Mouse (Mus musculus): Measurements from ENCODE around the gene Tmprss11f. TPM values are rescaled to one million over a fixed set of nuclear protein-coding genes. Genes with fewer than 3 reads are reported as not detected.
"Not testable (repeated sequence)": the region's sequence is repeated elsewhere in the genome, so short reads cannot be mapped to it uniquely, and the experiment has no call there.

The Tmprss11f gene
- total and polyA plus RNA-seq, 2 experiments from 2014 or later, result not detected

DNA sequence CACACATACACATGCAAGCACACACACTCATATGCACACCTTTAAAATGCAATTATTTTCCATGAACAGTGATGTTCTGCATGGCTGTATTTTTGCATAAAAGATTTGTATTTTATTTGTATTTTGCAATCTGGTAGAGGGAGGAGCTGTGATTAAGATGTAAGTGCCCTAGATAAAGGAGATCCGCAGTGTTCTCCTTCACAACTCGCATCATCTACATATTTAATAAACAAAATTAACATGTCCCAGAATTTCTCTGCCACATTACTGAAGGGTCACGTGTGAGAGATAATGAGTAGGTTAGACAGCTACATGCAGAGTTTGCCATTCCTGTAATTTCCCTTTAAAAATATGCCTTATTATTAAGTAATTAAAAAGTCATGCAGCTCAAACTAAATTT lies 46.3 kb downstream of the Tmprss11f start:
- DNase-seq (ENCODE audit: low spot score) (no peak), ATAC-seq (ENCODE audit: insufficient read depth, low read depth) (no peak)
- WGBS, result 77% methylated on average over 3 of the region's 3 CpGs
- Histone ChIP-seq H3K36me3 (replicated peaks; ENCODE audit: control insufficient read depth, insufficient read depth, low read length) (no peaks in the 10 kb centered on the region), H3K27ac (ENCODE audit: low read depth) (no peak overlapping the region), H3K9ac (replicated peaks; ENCODE audit: low read depth, low read length) (no peak overlapping the region), H3K9me3 (replicated peaks; ENCODE audit: control insufficient read depth, low read length) (no peaks in the 10 kb centered on the region), H3K4me2 (ENCODE audit: low read depth, low read length) (no peak overlapping the region), H3K27me3 (ENCODE audit: control insufficient read depth, insufficient read depth, low read length) (no peaks in the 10 kb centered on the region), H3K4me3 (ENCODE audit: low read depth, low read length) (no peak overlapping the region), H3K4me1 (ENCODE audit: control insufficient read depth, insufficient read depth) (no peaks in the 10 kb centered on the region)
- no peak for TF ChIP-seq EP300 (IDR thresholded peaks at IDR 0.05; ENCODE audit: low read depth)
- TF ChIP-seq CTCF (IDR thresholded peaks at IDR 0.05; ENCODE audit: low read depth), result no peak

DNA sequence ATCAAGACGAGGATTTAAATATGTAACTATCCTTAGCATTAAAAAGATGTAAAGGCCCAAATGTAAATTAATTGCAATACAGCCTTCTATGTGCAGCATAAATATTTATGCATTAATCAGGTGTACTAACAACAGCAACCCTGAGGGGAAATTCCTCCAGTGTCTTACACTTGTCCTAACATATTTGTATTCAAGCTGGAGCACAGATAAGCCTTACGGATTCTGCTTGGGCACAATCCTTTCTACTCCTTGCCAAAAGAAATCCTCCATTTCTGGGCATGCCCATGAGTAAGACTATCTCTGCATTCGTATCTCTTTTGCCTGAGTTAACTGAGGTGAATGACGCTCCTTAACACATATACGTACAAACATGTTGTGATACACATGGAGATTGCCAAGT lies 49.6 kb downstream of the Tmprss11f start:
- Histone ChIP-seq H3K36me3 (replicated peaks; ENCODE audit: control insufficient read depth, insufficient read depth, low read length) (no peaks in the 10 kb centered on the region), H3K9me3 (replicated peaks; ENCODE audit: control insufficient read depth, low read length) (no peaks in the 10 kb centered on the region), H3K27ac (ENCODE audit: low read depth) (no peak overlapping the region), H3K4me3 (ENCODE audit: low read depth, low read length) (no peak overlapping the region), H3K27me3 (ENCODE audit: control insufficient read depth, insufficient read depth, low read length) (no peaks in the 10 kb centered on the region), H3K9ac (replicated peaks; ENCODE audit: low read depth, low read length) (no peak overlapping the region), H3K4me2 (ENCODE audit: low read depth, low read length) (no peak overlapping the region), H3K4me1 (ENCODE audit: control insufficient read depth, insufficient read depth) (no peaks in the 10 kb centered on the region)
- ATAC-seq (ENCODE audit: insufficient read depth, low read depth) (no peak), DNase-seq (ENCODE audit: low spot score) (no peak)
- 70% methylated on average over 5 of the region's 5 CpGs for WGBS
- TF ChIP-seq CTCF (IDR thresholded peaks at IDR 0.05; ENCODE audit: low read depth), result no peak
- no peak for TF ChIP-seq EP300 (IDR thresholded peaks at IDR 0.05; ENCODE audit: low read depth)

DNA sequence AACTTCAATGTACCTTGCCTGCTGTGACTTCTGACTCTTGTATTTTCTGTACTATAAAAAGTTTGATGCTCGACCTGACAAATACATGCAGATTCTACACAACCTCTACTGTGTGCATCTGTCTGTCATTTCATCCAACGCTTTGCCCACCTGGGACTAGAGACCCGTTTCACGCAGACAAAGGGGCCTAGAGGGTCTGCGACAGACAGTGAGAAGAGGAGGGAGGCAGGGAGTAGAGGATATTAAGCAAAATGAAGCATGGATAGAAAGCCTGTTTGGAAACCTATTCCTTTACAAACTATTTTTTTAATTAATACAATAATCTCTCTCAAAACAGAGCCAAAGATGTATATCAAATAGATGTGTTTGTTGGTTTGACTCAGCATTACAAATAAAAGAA lies 50.2 kb downstream of the Tmprss11f start:
- TF ChIP-seq EP300 (IDR thresholded peaks at IDR 0.05; ENCODE audit: low read depth) (no peak), CTCF (IDR thresholded peaks at IDR 0.05; ENCODE audit: low read depth) (no peak)

DNA sequence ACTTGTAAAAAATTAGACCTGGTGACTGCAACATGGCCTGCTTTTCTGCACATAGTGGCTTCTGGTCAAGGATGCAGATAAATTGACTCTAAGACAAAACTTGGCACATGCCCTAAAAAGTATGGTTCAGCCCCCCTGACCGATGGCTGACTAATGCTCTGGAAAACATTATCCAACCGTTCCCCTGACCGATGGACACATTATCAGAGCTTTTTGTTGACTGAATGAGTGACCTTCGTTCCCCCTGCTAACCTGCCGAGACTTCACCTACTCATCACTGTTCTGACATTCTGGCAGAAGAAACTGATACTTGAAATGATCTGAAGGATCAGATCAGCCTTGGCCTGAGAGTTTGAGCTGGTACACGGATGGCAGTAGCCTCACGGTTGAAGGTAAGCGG lies 53.5 kb downstream of the Tmprss11f start:
- not testable (repeated sequence) for H3K4me1 ChIP-seq (ENCODE audit: control insufficient read depth, insufficient read depth); H3K4me3 ChIP-seq (ENCODE audit: low read depth, low read length); H3K9ac ChIP-seq (replicated peaks; ENCODE audit: low read depth, low read length); H3K27me3 ChIP-seq (ENCODE audit: control insufficient read depth, insufficient read depth, low read length); ATAC-seq (ENCODE audit: insufficient read depth, low read depth); DNase-seq (ENCODE audit: low spot score); H3K27ac ChIP-seq (ENCODE audit: low read depth); H3K36me3 ChIP-seq (replicated peaks; ENCODE audit: control insufficient read depth, insufficient read depth, low read length); H3K4me2 ChIP-seq (ENCODE audit: low read depth, low read length); H3K9me3 ChIP-seq (replicated peaks; ENCODE audit: control insufficient read depth, low read length)
- WGBS, result 75% methylated on average over 8 of the region's 8 CpGs

More for the DNA sequence above, 50.2 kb downstream of the Tmprss11f start:
- no peak overlapping the region for H3K27ac ChIP-seq (ENCODE audit: low read depth)
- H3K9me3 ChIP-seq (replicated peaks; ENCODE audit: control insufficient read depth, low read length), result no peaks in the 10 kb centered on the region
- no peaks in the 10 kb centered on the region for H3K36me3 ChIP-seq (replicated peaks; ENCODE audit: control insufficient read depth, insufficient read depth, low read length)
- no peak for ATAC-seq (ENCODE audit: insufficient read depth, low read depth)
- H3K4me2 ChIP-seq (ENCODE audit: low read depth, low read length), result no peak overlapping the region
- 68% methylated on average over 5 of the region's 5 CpGs for WGBS
- H3K4me3 ChIP-seq (ENCODE audit: low read depth, low read length), result no peak overlapping the region
- H3K27me3 ChIP-seq (ENCODE audit: control insufficient read depth, insufficient read depth, low read length), result no peaks in the 10 kb centered on the region
- DNase-seq (ENCODE audit: low spot score), result no peak
- H3K9ac ChIP-seq (replicated peaks; ENCODE audit: low read depth, low read length), result no peak overlapping the region
- H3K4me1 ChIP-seq (ENCODE audit: control insufficient read depth, insufficient read depth), result no peaks in the 10 kb centered on the region

DNA sequence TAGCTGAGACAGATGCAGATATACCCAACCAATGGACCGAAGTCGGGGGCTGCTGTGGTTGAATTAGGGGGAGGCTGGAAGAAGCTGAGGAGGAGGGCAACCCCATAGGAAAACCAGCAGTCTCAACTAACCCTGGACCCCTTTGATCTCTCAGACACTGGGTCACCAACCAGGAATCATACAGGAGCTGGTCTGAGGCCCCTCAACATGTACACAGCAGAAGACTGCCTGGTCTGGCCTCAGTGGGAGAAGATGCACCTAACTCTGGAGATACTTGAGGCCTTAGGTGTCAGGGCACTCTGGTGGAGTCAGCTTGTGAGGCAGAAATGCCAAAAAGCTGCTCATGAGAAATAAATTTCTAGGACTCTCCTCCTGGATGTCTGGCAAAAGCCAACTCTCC lies 85.5 kb downstream of the Tmprss11f start:
- no peaks in the 10 kb centered on the region for H3K4me1 ChIP-seq (ENCODE audit: control insufficient read depth, insufficient read depth)
- H3K4me2 ChIP-seq (ENCODE audit: low read depth, low read length), result no peak overlapping the region
- no peak overlapping the region for H3K9ac ChIP-seq (replicated peaks; ENCODE audit: low read depth, low read length)
- TF ChIP-seq CTCF (IDR thresholded peaks at IDR 0.05; ENCODE audit: low read depth) (no peak), EP300 (IDR thresholded peaks at IDR 0.05; ENCODE audit: low read depth) (no peak)
- 66% methylated on average over 2 of the region's 2 CpGs for WGBS
- no peak for ATAC-seq (ENCODE audit: insufficient read depth, low read depth)
- H3K9me3 ChIP-seq (replicated peaks; ENCODE audit: control insufficient read depth, low read length), result no peaks in the 10 kb centered on the region
- H3K27me3 ChIP-seq (ENCODE audit: control insufficient read depth, insufficient read depth, low read length), result no peaks in the 10 kb centered on the region
- H3K27ac ChIP-seq (ENCODE audit: low read depth), result no peak overlapping the region
- H3K4me3 ChIP-seq (ENCODE audit: low read depth, low read length), result no peak overlapping the region
- no peak for DNase-seq (ENCODE audit: low spot score)
- H3K36me3 ChIP-seq (replicated peaks; ENCODE audit: control insufficient read depth, insufficient read depth, low read length), result no peaks in the 10 kb centered on the region

DNA sequence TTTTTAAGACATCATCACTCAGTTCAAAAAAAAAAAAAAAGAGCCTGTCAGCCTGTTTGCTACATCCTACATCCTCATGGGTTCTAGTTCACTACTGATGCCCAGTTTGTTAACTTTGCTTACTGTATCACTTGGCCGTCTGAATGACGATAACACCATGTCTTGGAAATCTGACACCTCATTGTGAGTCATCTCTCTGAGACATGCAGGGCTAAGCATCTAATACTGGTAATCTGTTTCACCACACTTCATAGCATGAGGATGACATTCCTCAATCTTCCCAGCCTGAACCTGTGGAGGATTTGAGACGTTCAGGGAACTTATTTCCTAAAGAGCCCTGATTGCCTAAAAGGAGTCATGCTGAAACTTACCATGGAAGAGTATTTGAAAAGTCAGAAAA lies 91.6 kb downstream of the Tmprss11f start:
- WGBS, result 36% methylated on average over 3 of the region's 3 CpGs

More for the DNA sequence above, 91.6 kb downstream of the Tmprss11f start:
- H3K27me3 ChIP-seq (ENCODE audit: control insufficient read depth, insufficient read depth, low read length), result no peaks in the 10 kb centered on the region
- no peaks in the 10 kb centered on the region for H3K9me3 ChIP-seq (replicated peaks; ENCODE audit: control insufficient read depth, low read length)
- H3K27ac ChIP-seq (ENCODE audit: low read depth), result no peak overlapping the region
- TF ChIP-seq EP300 (IDR thresholded peaks at IDR 0.05; ENCODE audit: low read depth) (no peak), CTCF (IDR thresholded peaks at IDR 0.05; ENCODE audit: low read depth) (no peak)
- H3K4me3 ChIP-seq (ENCODE audit: low read depth, low read length), result no peak overlapping the region
- no peak overlapping the region for H3K9ac ChIP-seq (replicated peaks; ENCODE audit: low read depth, low read length)
- no peaks in the 10 kb centered on the region for H3K4me1 ChIP-seq (ENCODE audit: control insufficient read depth, insufficient read depth)
- no peak overlapping the region for H3K4me2 ChIP-seq (ENCODE audit: low read depth, low read length)
- ATAC-seq (ENCODE audit: insufficient read depth, low read depth), result no peak
- no peak for DNase-seq (ENCODE audit: low spot score)
- no peaks in the 10 kb centered on the region for H3K36me3 ChIP-seq (replicated peaks; ENCODE audit: control insufficient read depth, insufficient read depth, low read length)
